Mouse (Mus musculus) C2C12 (cell line): Measurements from ENCODE around the gene Pdpk1. TPM values are rescaled to one million over a fixed set of nuclear protein-coding genes. Genes with fewer than 3 reads are reported as not detected.

Experiments used
- H3K27me3 ChIP-seq: one replicate; pipeline ENCODE4 v1.6.1; 2011; ENCODE audit not compliant: control insufficient read depth, insufficient read depth, insufficient read length
- H3K36me3 ChIP-seq: one replicate; pipeline ENCODE4 v1.6.1; 2011; ENCODE audit not compliant: control insufficient read depth, insufficient read depth
- H3K4me3 ChIP-seq: one replicate; pipeline ENCODE4 v1.5.1; 2011; ENCODE audit warnings: mild to moderate bottlenecking, control low read depth; ENCODE audit not compliant: poor library complexity, insufficient read depth, severe bottlenecking
- H3K79me2 ChIP-seq: one replicate; pipeline ENCODE4 v1.6.1; 2011; ENCODE audit not compliant: control insufficient read depth, insufficient read depth
- H3K79me3 ChIP-seq: one replicate; pipeline ENCODE4 v1.6.1; 2011; ENCODE audit warnings: low read depth, control low read depth
- H3ac ChIP-seq: one replicate; pipeline ENCODE3; 2011; ENCODE audit warnings: low read depth; ENCODE audit not compliant: control insufficient read depth, insufficient read length
- CEBPB ChIP-seq: IDR thresholded peaks from one replicate; pipeline ENCODE4 v1.6.1; 2011; ENCODE audit warnings: low read depth, mild to moderate bottlenecking, control low read depth, moderate library complexity
- CTCF ChIP-seq: IDR thresholded peaks from one replicate; pipeline ENCODE4 v1.5.1; 2011; ENCODE audit not compliant: control insufficient read depth, insufficient read depth, insufficient read length
- FOSL1 ChIP-seq: IDR thresholded peaks from one replicate; pipeline ENCODE4 v1.8.0; 2011; ENCODE audit warnings: mild to moderate bottlenecking, low read length; ENCODE audit not compliant: poor library complexity, insufficient read depth, severe bottlenecking
- MAX ChIP-seq: IDR thresholded peaks from one replicate; pipeline ENCODE4 v1.6.1; 2011; ENCODE audit warnings: mild to moderate bottlenecking, control low read depth
- MYOD1 ChIP-seq: IDR thresholded peaks from one replicate; pipeline ENCODE4 v1.6.1; 2011; ENCODE audit warnings: low read depth; ENCODE audit not compliant: control insufficient read depth, insufficient read length
- MYOG ChIP-seq: IDR thresholded peaks from one replicate; pipeline ENCODE4 v1.6.1; 2011; ENCODE audit not compliant: control insufficient read depth, insufficient read length; ENCODE audit errors: extremely low read depth
- USF1 ChIP-seq: IDR thresholded peaks from one replicate; pipeline ENCODE4 v1.6.1; 2011; ENCODE audit warnings: low read depth, mild to moderate bottlenecking, control low read depth, moderate library complexity
- polyA plus RNA-seq: library from polyadenylated mRNA; unstranded; fragments of >200 nt; fragmentation: generic; extraction: Trizol; gene quantifications from one replicate; pipeline ENCODE4 v1.2.1, GENCODE M21; 2012; ENCODE audit warnings: missing spikeins

Pdpk1 gene
- polyA plus RNA-seq, 1 experiment = 7.4 TPM

GRCm38 (mm10) chr17:24151382-24151781 is 658 bp upstream of the Pdpk1 start:
- no peak overlapping the region for H3K4me3 ChIP-seq
- no peaks in the 10 kb centered on the region for H3K27me3 ChIP-seq
- H3K79me3 ChIP-seq = no peaks in the 10 kb centered on the region
- no peaks in the 10 kb centered on the region for H3K36me3 ChIP-seq
- no peaks in the 10 kb centered on the region for H3K79me2 ChIP-seq
- TF ChIP-seq MYOG (no peak), CEBPB (no peak), FOSL1 (no peak), USF1 (no peak)
- no peak overlapping the region for H3ac ChIP-seq

- no peak overlapping the region for H3K4me3 ChIP-seq
- H3K79me3 ChIP-seq = no peaks in the 10 kb centered on the region
- TF ChIP-seq MYOG (no peak), FOSL1 (no peak), MAX (no peak), USF1 (no peak), MYOD1 (no peak), CEBPB (no peak), CTCF (no peak)
- no peaks in the 10 kb centered on the region for H3K36me3 ChIP-seq
- H3K27me3 ChIP-seq = no peaks in the 10 kb centered on the region
- no peaks in the 10 kb centered on the region for H3K79me2 ChIP-seq
- H3ac ChIP-seq = no peak overlapping the region
Observed at GRCm38 (mm10) chr17:24149421-24149820, 1.3 kb downstream of the Pdpk1 start.

GRCm38 (mm10) chr17:24142897-24143296 is 7.8 kb downstream of the Pdpk1 start:
- H3K36me3 ChIP-seq = peaks cover 4% of the 10 kb centered on the region
- no peak overlapping the region for H3K4me3 ChIP-seq
- TF ChIP-seq USF1 (no peak), FOSL1 (no peak), CEBPB (no peak), MAX (no peak), CTCF (no peak), MYOD1 (no peak), MYOG (no peak)
- H3ac ChIP-seq = no peak overlapping the region
- peaks cover 34% of the 10 kb centered on the region for H3K79me2 ChIP-seq
- H3K79me3 ChIP-seq = peaks cover 27% of the 10 kb centered on the region
- H3K27me3 ChIP-seq = no peaks in the 10 kb centered on the region

- peaks cover 40% of the 10 kb centered on the region for H3K79me3 ChIP-seq
- H3K27me3 ChIP-seq = no peaks in the 10 kb centered on the region
- TF ChIP-seq FOSL1 (no peak), MAX (no peak)
- peaks cover 8% of the 10 kb centered on the region for H3K36me3 ChIP-seq
- peak overlapping the region; percentile 69 for H3K4me3 ChIP-seq
- H3ac ChIP-seq = peak overlapping the region; percentile 92
- H3K79me2 ChIP-seq = peaks cover 48% of the 10 kb centered on the region
Observed at GRCm38 (mm10) chr17:24141425-24141920, 9.3 kb downstream of the Pdpk1 start.

GRCm38 (mm10) chr17:24140845-24141424 is 9.8 kb downstream of the Pdpk1 start:
- TF ChIP-seq CEBPB = no peak
- TF ChIP-seq MYOD1 = no peak
- TF ChIP-seq USF1 = no peak
- TF ChIP-seq MYOG = no peak
- no peak for TF ChIP-seq FOSL1
- no peak for TF ChIP-seq MAX
- TF ChIP-seq CTCF = no peak
- Histone ChIP-seq H3K79me3 (peaks cover 43% of the 10 kb centered on the region), H3K79me2 (peaks cover 53% of the 10 kb centered on the region), H3K27me3 (no peaks in the 10 kb centered on the region), H3K36me3 (peaks cover 8% of the 10 kb centered on the region), H3ac (peak overlapping the region; percentile 92), H3K4me3 (peak overlapping the region; percentile 69)

- H3K4me3 ChIP-seq = no peak overlapping the region
- peaks cover 43% of the 10 kb centered on the region for H3K79me3 ChIP-seq
- H3K36me3 ChIP-seq = peaks cover 8% of the 10 kb centered on the region
- TF ChIP-seq USF1 (no peak), MYOD1 (no peak), FOSL1 (no peak), CEBPB (no peak), MYOG (no peak), MAX (no peak), CTCF (no peak)
- H3K79me2 ChIP-seq = peaks cover 58% of the 10 kb centered on the region
- H3K27me3 ChIP-seq = no peaks in the 10 kb centered on the region
- no peak overlapping the region for H3ac ChIP-seq
Observed at GRCm38 (mm10) chr17:24139968-24140367, 10.8 kb downstream of the Pdpk1 start.
